Mouse (Mus musculus) CH12F3 (cell line): ENCODE measurements around the gene Gm17660.

Experiments
- in situ Hi-C: fragments of 300-500 bp; cut with MboI; formaldehyde crosslinking; loops from 2 replicates; pipeline ENCODE4 v1.14.3; 2020; ENCODE audit warnings: low sequenced_read_pairs

Gene Gm17660

DNA sequence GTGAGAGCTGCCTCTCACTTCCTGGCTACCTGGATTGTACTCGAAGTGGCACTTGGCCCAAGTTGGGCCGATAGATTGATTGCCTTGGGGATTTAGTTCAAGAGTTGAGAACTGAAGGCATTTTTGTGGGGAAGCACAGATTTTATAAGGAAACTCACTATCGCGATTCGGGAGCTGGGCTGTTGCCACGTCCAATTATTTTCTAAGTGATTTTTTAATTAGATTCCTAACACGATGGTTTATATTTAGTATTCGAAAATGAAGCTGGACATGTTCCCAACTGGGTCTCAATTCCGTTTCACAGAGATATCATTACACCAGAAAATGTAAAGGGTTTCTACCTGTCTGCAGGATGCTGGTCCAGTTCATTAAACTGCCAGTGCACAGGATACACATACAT lies 8.0 kb upstream of the Gm17660 start:
- in situ Hi-C loops: no loop called here

- in situ Hi-C loops: no loop called here
Measured at GRCm38 (mm10) chr5:104080736-104081135, 3.3 kb upstream of the Gm17660 start.

DNA sequence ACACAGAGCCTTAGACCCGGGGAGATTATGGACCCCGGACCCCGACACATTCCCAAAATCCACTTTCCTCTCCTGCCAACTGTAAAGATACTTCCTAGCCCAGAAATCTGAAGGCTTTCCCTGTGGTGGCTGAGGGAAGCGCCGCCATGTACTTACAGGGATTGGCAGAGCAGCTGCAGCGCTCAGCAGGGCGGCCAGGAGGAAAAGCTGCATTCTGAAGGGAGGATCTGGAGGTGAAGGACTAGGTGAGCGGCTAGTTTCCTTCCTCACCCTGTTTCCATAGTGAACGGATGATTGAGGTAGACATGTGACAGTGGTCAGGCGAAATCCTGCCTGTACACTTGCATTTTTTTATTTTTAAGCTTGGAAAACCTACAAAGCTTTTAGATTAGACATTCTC lies 1.0 kb downstream of the Gm17660 start:
- in situ Hi-C loops: no loop called here

- in situ Hi-C loops: no loop called here
Measured at GRCm38 (mm10) chr5:104074388-104074787, 3.0 kb downstream of the Gm17660 start.

GRCm38 (mm10) chr5:104073602-104074001 lies 3.8 kb downstream of the Gm17660 start:
- in situ Hi-C loops: no loop called here

DNA sequence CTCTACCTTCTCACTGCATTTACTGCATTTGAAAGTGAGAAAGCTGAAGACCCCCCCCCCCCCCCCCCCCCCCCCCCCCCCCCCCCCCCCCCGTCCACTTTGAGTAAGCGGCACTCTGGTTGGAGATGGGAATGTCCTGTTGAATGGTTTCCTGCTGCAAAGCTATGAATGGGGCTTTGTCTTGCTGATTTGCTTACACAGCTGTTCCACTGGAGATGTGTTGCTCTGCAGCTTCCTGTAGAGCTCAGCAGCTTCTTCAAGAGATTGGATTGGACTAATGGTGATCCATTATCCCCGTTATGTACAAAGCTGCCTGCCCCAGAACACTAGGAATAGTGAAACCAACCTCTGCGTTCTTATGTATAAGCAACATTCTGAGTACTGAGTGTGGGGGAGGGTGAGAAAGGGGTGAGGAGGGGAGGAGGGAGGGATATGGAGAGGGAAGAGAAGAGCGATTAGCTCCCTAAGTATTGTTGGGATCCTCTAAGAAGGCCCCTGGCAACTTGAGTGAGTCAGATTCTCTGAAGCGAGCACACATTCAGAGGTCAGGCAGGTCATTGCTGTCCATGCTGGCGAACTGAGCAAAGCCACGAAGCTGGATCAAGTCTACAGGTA lies 5.0 kb downstream of the Gm17660 start:
- in situ Hi-C loops: no loop called here

- in situ Hi-C loops: no loop called here
Measured at GRCm38 (mm10) chr5:104071048-104071447, 6.4 kb downstream of the Gm17660 start.

DNA sequence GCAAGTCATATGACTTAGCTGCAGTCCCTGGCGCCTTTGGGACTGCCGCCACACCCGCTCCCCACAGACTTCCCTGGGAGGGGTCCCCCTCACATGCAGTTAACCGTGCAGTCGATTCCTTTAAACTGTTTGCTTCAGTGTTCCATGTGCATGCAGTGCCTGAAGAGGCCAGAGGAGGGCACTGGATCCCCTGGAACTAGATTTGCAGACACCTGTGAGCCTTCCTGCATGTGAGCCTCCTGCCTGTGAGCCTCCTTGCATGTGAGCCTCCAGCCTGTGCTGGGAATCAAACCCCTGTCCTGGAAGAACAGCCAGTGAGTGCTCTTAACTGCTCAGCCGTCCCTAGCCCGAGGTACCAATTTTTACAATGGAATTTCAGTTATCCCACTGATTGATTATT lies 8.7 kb downstream of the Gm17660 start:
- in situ Hi-C loops: no loop called here

DNA sequence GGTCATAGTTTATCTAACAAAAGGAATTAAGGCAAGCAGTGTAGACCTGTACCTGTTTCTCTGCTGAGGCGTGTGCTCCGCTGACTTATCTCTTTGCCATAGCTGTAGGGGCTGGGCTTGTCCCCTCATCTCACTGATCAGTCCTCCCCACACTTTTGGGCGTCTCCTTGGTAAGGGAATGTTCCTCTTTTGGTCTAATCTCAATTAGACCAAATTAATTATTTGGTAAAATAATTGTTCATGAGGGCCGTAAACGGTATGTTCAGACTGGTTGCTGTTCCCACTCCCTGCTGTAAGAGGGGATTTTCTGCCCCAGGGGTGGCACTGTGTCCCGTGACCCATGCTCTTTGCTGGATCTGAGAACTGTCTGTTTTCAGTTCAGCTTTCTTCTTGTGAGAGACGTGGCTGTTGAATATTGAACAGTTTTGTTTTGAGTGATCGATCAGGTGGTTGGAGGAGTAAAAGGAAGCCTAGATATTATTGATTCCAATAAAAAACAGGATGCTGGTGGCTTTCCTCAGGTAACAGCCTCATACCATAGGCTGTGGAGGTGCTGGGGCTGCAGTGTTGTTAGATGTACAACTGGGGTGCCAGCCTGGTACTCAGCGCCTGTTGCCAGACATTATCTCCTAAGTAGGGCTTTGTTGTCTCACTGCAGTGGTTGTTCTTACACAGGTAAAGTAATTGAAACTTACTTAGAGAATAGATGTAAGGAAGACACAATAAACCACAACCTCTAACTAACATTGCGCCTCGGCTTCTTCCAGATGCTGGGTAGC lies 14.4 kb downstream of the Gm17660 start:
- in situ Hi-C loops: no loop called here

DNA sequence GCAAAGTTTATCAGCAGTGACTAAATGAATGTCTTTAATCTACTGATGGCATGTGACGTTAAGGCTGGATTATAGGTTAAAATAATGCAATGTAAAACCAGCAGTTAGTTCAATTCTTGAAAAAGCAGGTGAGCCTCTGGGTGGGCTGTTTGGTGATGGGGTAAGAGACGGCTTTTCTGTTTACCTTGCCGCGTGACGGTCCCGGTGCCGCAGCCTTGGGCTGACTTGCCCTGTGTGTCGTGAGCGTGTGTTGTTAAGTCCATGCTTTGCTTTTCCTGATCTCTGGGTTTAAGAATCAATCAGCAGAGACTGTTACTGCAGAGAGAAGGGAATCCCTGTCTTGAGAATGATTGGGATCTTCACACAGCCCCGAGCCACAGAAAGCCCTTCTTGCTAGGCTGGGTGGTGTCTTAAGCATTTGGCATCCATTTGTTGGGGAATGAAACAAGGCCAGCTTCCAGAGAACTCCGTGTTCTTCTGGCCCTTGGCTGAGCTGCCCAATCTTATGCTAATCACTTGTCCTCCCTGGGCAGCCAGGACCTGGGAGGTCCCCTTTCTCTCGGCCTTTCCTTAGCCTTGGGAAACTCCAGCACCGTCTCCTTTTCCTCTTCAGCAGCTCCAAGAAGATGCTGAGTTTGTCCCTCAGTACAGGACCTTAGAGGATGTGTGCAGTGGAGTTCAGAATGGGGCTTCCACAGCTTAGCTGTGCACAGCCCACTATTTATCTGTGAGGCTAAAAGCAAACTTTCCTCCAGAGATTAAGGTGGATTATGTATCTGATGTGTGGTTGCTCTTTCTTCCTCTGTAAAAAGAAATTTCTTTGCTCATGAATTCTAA lies 15.3 kb downstream of the Gm17660 start:
- in situ Hi-C loops: no loop called here

DNA sequence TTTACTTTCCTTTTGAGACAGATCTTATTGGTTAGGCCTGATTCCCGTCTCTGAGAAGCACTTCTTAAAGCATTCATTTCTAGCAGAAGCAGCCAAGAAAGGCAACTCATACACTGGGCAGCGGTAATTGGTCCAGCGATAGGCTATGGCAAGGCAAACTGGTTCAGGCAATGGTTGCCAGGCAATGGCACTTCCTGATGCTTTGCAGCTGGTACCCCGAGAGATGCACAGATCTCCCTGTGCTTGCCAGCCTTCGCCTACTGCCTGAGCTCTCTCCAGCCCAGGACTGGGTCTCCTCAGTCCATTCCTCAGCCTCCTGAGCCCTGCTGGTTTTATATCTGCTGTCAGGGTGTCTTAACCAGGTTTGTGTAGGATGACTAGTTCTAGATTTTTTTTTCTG lies 17.0 kb downstream of the Gm17660 start:
- in situ Hi-C loops: no loop called here

DNA sequence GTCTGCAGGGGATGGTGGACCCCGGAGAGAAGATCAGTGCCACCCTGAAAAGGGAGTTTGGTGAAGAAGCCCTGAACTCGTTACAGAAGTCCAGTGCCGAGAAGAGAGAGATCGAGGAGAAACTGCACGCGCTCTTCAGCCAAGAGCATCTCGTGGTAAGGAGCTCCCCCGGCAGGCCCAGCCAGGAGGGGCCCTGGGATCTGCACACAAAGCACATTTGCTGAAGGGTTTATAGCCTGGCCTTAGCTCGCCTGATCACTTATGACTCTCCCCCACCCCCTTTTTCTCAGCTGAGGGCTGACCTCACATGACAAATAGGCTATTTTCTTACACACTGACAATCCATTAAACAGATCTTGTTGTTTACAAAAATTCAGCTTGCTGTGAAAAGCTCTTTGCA lies 17.8 kb downstream of the Gm17660 start:
- in situ Hi-C loops: no loop called here

GRCm38 (mm10) chr5:104058021-104058420 lies 19.4 kb downstream of the Gm17660 start:
- in situ Hi-C loops: no loop called here

GRCm38 (mm10) chr5:104056295-104056694 lies 21.1 kb downstream of the Gm17660 start:
- in situ Hi-C loops: no loop called here

DNA sequence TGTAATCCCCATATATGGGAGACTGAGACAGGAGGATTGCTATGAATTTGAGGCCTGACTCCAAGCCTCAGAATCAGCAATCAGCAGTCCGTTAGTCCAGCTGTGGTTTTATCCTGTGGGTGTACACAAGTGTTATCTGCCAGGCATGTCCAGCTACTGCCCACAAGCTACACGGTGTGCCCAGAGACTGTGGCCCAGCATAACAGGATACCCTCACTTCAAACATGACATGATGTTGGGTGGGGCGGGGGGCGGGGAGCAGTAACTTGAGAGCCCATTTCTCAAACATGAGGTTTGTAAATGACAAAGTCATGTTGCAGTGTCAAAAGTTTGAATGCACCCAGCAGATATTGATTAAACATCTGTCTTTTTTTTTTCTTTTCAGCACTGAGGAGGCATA lies 21.6 kb downstream of the Gm17660 start:
- in situ Hi-C loops: no loop called here

DNA sequence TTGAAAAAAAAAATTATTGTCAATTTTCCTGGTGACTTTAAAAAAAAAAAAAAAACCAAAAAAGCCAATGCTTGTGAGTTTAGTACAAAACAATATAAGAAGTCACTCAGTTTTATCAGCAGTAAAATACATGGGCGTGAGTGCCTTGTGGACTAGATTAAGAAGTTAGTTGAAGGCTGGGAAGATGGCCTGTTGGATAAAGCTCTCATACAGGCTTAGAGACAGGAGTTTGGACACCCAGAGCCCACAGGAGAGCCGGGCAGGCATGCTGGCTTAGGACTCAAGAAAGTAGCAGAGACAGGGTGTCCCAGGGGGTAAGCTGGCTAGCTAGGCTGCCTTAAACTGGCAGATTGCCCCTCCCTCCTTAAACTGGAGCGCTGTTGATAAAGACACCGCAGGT lies 22.5 kb downstream of the Gm17660 start:
- in situ Hi-C loops: no loop called here

DNA sequence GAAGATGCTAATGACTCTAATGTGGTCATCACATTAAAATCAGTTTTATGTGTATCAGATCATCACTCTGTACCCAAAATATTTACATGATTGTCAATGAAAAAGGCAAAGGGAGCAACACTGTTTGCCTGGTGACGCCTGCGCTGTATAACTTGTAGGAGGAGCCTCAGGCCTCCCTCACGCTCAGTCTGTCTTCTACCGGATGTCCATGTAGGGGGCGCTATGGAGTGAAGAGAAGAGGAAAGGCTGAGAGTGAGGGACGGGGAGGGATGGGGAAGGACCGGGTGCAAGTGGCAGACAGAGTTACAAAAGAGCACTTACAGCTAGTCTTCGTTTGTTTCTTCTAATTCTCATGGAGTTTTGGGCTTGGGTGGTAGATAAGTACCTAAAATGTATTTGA lies 24.5 kb downstream of the Gm17660 start:
- in situ Hi-C loops: no loop called here

DNA sequence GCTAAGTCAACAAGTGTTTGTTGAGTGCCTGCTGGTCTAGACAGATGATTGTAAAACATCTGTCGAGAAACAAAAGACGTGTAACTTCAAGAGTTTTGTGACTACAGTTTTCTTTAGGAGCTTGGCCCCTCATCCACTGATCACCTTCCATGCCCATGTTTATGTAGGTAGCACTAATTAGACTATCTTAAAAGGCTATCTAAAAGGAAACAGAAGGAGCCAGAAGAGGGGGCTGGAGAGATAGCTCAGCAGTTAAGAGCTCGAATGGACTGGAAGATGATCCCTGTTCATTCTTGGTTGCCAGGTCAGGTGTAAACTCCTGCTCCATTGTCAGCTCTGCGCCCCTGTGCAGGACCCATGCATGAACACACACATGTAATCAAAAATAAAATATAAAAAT lies 29.3 kb downstream of the Gm17660 start:
- in situ Hi-C loops: no loop called here

GRCm38 (mm10) chr5:104047200-104048105 lies 30.0 kb downstream of the Gm17660 start:
- in situ Hi-C loops: no loop called here

DNA sequence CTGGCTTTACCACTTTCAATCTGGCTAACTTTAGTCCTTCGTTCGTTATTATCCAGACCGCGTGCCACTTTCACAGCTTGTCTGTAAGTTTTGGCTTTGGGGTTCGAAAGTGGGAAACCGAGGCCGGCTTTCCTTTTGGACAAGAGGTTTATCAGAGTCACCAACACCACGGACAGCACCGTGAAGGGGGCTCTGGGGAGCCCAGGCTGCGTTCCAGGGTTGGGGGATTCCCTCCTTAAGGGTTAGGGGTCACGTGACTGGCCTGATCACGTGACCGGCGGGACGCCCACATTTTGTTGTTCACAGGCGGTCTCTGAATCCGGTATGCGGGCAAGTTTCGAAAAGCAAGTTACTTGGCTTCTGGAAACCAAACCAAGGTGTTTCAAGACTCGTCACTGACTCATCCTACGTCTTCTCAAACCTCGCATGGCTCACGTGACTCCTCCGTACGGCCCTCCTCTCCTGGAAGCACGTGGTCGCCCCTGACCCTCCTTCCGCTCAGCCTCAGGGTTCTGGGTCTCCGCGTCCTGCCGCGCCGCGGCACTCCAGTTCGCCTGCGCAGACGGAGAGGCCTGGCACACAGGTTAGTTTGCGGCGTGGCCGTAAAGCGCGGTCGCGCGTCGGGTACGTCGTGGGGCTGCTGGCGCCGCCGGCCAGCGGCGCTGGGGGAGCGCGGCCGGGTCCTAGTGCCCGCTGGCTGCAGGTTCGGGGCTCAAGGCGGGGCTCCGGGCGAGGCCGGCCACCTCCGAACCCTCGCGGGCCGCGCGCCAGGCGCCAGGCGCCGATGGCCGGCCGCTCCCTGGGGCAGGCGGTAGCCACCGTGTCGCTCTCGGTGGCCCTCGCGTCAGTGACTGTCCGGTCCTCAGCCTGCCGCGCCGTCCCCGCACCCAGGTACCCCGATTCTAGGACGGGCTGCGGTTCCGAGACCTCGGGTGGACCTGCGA lies 30.9 kb downstream of the Gm17660 start, which contains the start of gene Nudt9:
Gene Nudt9, plus strand, starts transcription at position 51 of the 944 bp plus-strand sequence.
- in situ Hi-C loops: no loop called here
